Mouse (Mus musculus) forebrain, embryonic 14.5 days (tissue): ENCODE data around the gene Apoc1. TPM values are rescaled to one million over a fixed set of nuclear protein-coding genes. Genes with fewer than 3 reads are reported as not detected.

ENCODE experiments used
- ATAC-seq: fragments of 200-750 bp; cut with Nextera tagmentation; 2 replicates; pipeline ENCODE4 v1.8.0; 2017; ENCODE audit warnings: mild to moderate bottlenecking, moderate library complexity
- DNase-seq: peaks from one replicate; pipeline ENCODE4 v3.0.0-alpha.2; 2015; ENCODE audit warnings: low spot score
- H3K27ac ChIP-seq: fragments of 300-500 bp; sonication (generic); 2 replicates; pipeline ENCODE4 v1.5.1; 2014; ENCODE audit warnings: low read depth, mild to moderate bottlenecking, control low read depth, low read length, moderate library complexity
- H3K27me3 ChIP-seq: fragments of 300-500 bp; sonication (generic); replicated peaks from 2 replicates; pipeline ENCODE4 v1.6.1; 2014; ENCODE audit warnings: low read length, control low read depth, mixed read lengths; ENCODE audit not compliant: control insufficient read depth, insufficient read depth
- H3K36me3 ChIP-seq: fragments of 300-500 bp; sonication (generic); 2 replicates; pipeline ENCODE4 v1.6.1; 2014; ENCODE audit warnings: low read length, control low read depth; ENCODE audit not compliant: control insufficient read depth, insufficient read depth
- H3K4me1 ChIP-seq: fragments of 300-500 bp; sonication (generic); 2 replicates; pipeline ENCODE4 v1.6.1; 2014; ENCODE audit warnings: antibody characterized with exemption, low read length, control low read depth; ENCODE audit not compliant: control insufficient read depth, insufficient read depth
- H3K4me2 ChIP-seq: fragments of 300-500 bp; sonication (generic); 2 replicates; pipeline ENCODE4 v1.6.1; 2014; ENCODE audit warnings: mild to moderate bottlenecking, control low read depth, low read length
- H3K4me3 ChIP-seq: fragments of 300-500 bp; sonication (generic); 2 replicates; pipeline ENCODE4 v1.5.1; 2014; ENCODE audit warnings: low read depth, low read length, control low read depth
- H3K9ac ChIP-seq: fragments of 300-500 bp; sonication (generic); 2 replicates; pipeline ENCODE4 v1.6.1; 2014; ENCODE audit warnings: mild to moderate bottlenecking, low read length, control low read depth, moderate library complexity
- H3K9me3 ChIP-seq: fragments of 300-500 bp; sonication (generic); replicated peaks from 2 replicates; pipeline ENCODE4 v1.6.1; 2016; ENCODE audit warnings: low read length, control low read depth, mixed read lengths; ENCODE audit not compliant: control insufficient read depth
- WGBS: fragments of 180-500 bp; shearing (Covaris S2); extraction: QIAGEN DNeasy Blood & Tissue Kit; methylation state at CpG from one replicate; pipeline ENCODE4 v1.1.7; 2014; 5-methylcytosine and 5-hydroxymethylcytosine counted together
- polyA plus RNA-seq: library from polyadenylated mRNA; unstranded; fragments of >200 nt; fragmentation: Nextera tagmentation; extraction: Ambion mirVana; gene quantifications from 2 replicates; pipeline ENCODE4 v1.2.1, GENCODE M21; 2014

Gene Apoc1
- polyA plus RNA-seq, 1 experiment from 2014 or later, result 1.4 TPM

- H3K36me3 ChIP-seq, result peaks cover 36% of the 10 kb centered on the region
- H3K27ac ChIP-seq, result no peak overlapping the region
- no peak overlapping the region for H3K9ac ChIP-seq
- H3K4me2 ChIP-seq, result no peak overlapping the region
- DNase-seq, result no peak
- H3K27me3 ChIP-seq, result no peaks in the 10 kb centered on the region
- WGBS, result 93% methylated on average over 6 of the region's 6 CpGs
- no peaks in the 10 kb centered on the region for H3K4me1 ChIP-seq
- no peaks in the 10 kb centered on the region for H3K9me3 ChIP-seq
- H3K4me3 ChIP-seq, result no peak overlapping the region
- ATAC-seq, result no peak
These were observed 30.3 kb upstream of the Apoc1 start for GRCm38 (mm10) chr7:19722754-19723195.

GRCm38 (mm10) chr7:19719200-19719599, 26.7 kb upstream of the Apoc1 start:
- no peak overlapping the region for H3K9ac ChIP-seq
- 85% methylated on average over 4 of the region's 4 CpGs for WGBS
- DNase-seq (no peak), ATAC-seq (no peak)
- no peak overlapping the region for H3K27ac ChIP-seq
- H3K9me3 ChIP-seq, result no peaks in the 10 kb centered on the region
- peaks cover 18% of the 10 kb centered on the region for H3K36me3 ChIP-seq
- no peaks in the 10 kb centered on the region for H3K27me3 ChIP-seq
- H3K4me1 ChIP-seq, result peaks cover 7% of the 10 kb centered on the region
- no peak overlapping the region for H3K4me2 ChIP-seq
- H3K4me3 ChIP-seq, result no peak overlapping the region

GRCm38 (mm10) chr7:19718297-19718952, 26.0 kb upstream of the Apoc1 start:
- Histone ChIP-seq H3K4me2 (no peak overlapping the region), H3K36me3 (peaks cover 13% of the 10 kb centered on the region; the same call in 1 of the 2 replicates), H3K9ac (no peak overlapping the region), H3K9me3 (no peaks in the 10 kb centered on the region), H3K27ac (no peak overlapping the region), H3K4me1 (peaks cover 10% of the 10 kb centered on the region), H3K27me3 (no peaks in the 10 kb centered on the region), H3K4me3 (no peak overlapping the region)
- no peak for DNase-seq
- 94% methylated on average over 5 of the region's 5 CpGs for WGBS
- no peak for ATAC-seq

GRCm38 (mm10) chr7:19717346-19717745, 24.9 kb upstream of the Apoc1 start:
- Histone ChIP-seq H3K9me3 (no peaks in the 10 kb centered on the region), H3K27me3 (no peaks in the 10 kb centered on the region), H3K4me1 (peaks cover 10% of the 10 kb centered on the region), H3K27ac (no peak overlapping the region), H3K9ac (no peak overlapping the region), H3K4me3 (no peak overlapping the region), H3K36me3 (peaks cover 14% of the 10 kb centered on the region), H3K4me2 (no peak overlapping the region)
- DNase-seq, result no peak
- 85% methylated on average over 4 of the region's 4 CpGs for WGBS
- ATAC-seq, result no peak

- 88% methylated on average over 2 of the region's 2 CpGs for WGBS
- H3K27me3 ChIP-seq, result no peaks in the 10 kb centered on the region
- peak overlapping the region; percentile 84 for H3K27ac ChIP-seq
- H3K9me3 ChIP-seq, result no peaks in the 10 kb centered on the region
- peaks cover 19% of the 10 kb centered on the region for H3K36me3 ChIP-seq
- peaks cover 10% of the 10 kb centered on the region for H3K4me1 ChIP-seq
- H3K4me2 ChIP-seq, result peak overlapping the region; percentile 52
- H3K4me3 ChIP-seq, result no peak overlapping the region
- DNase-seq (no peak), ATAC-seq (no peak)
- H3K9ac ChIP-seq, result peak overlapping the region; percentile 50; the same call in 1 of the 2 replicates
These were observed 24.4 kb upstream of the Apoc1 start for GRCm38 (mm10) chr7:19716822-19717221.

GRCm38 (mm10) chr7:19716055-19716682, 23.7 kb upstream of the Apoc1 start:
- Histone ChIP-seq H3K4me3 (peak overlapping the region; percentile 25), H3K27me3 (no peaks in the 10 kb centered on the region), H3K27ac (peak overlapping the region; percentile 84), H3K36me3 (peaks cover 22% of the 10 kb centered on the region), H3K4me2 (peak overlapping the region; percentile 52), H3K9ac (peak overlapping the region; percentile 50), H3K9me3 (no peaks in the 10 kb centered on the region), H3K4me1 (peaks cover 10% of the 10 kb centered on the region)
- DNase-seq (no peak), ATAC-seq (no peak)
- WGBS, result 8% methylated on average over 18 of the region's 18 CpGs

- Histone ChIP-seq H3K27me3 (no peaks in the 10 kb centered on the region), H3K9me3 (no peaks in the 10 kb centered on the region), H3K4me1 (peaks cover 10% of the 10 kb centered on the region), H3K27ac (peak within 1 kb of the TSS; percentile 84), H3K4me2 (peak within 1 kb of the TSS; percentile 95), H3K36me3 (peaks cover 29% of the 10 kb centered on the region), H3K9ac (peak within 1 kb of the TSS; percentile 89), H3K4me3 (peak within 1 kb of the TSS; percentile 98)
- ATAC-seq, result peak; percentile 98
- DNase-seq, result peak; percentile 100
- under 1% methylated on average over 56 of the region's 59 CpGs for whole genome bisulfite sequencing
These were observed 23.0 kb upstream of the Apoc1 start, which contains the start of gene Tomm40 for GRCm38 (mm10) chr7:19715239-19716054. TSS of gene Tomm40 (minus strand) at chr7:19715438.

- peaks cover 10% of the 10 kb centered on the region for H3K4me1 ChIP-seq
- H3K9me3 ChIP-seq, result no peaks in the 10 kb centered on the region
These were observed 22.4 kb upstream of the Apoc1 start for GRCm38 (mm10) chr7:19714836-19715235.

More at GRCm38 (mm10) chr7:19714836-19715235, 22.4 kb upstream of the Apoc1 start:
- Histone ChIP-seq H3K27me3 (no peaks in the 10 kb centered on the region), H3K27ac (peak overlapping the region; percentile 74), H3K4me3 (peak overlapping the region; percentile 98), H3K4me2 (peak overlapping the region; percentile 95), H3K9ac (peak overlapping the region; percentile 89), H3K36me3 (peaks cover 35% of the 10 kb centered on the region)
- peak; percentile 3 for DNase-seq
- under 1% methylated on average over 38 of the region's 39 CpGs for WGBS
- no peak for ATAC-seq
